10 mouse cellular contexts compared by ENCODE assay signal in the genomic region with DNA sequence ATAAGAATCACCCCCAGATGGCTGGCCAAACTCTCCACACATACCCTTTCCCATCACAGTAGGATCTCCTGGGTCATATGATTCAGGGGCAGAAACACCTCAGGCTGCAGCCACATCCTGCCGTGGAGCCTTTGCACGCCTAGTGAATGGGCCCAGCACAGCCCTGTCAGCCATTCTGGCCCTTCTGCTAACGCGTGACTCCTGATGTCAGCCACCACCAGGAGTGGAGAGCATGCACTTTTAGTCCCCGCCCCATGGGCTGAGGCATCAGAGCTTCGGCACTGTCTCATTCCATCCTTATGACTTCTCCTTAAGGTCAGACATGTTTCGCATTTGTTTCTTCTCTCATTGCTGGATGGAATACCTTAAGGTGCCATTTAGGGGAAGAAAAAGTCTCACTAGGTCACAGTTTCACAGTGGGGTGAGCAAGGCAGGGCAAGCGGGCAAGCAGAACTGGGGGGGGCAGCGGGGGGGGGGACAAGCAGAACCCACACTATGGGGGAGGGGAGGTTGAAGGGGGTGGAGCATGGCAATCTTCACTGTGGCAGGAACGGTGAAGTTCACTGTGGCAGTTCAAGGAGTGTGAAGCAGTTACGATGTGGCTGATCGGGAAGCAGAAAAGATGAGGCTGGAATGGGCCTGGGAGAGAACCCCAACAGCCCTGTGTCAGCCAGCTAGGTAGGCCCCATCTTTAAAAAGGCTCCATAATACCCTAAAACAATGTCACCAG. TPM values are rescaled to one million over a fixed set of nuclear protein-coding genes. Genes with fewer than 3 reads are reported as not detected.
DNase-seq lines count a peak whose midpoint lies in the region; ATAC-seq lines count a peak whose summit lies in the region.
"Had no signal": no experiment of that assay in that cellular context is flagged by ENCODE, and none has a peak within 500 bp of the region (broad histone marks: within the 10 kb centered on the region; RNA-seq: fewer than 3 reads in every experiment).

No protein-coding gene starts in this region.

- no peak overlapping the region for H3K4me3 ChIP-seq in heart, embryonic 13.5 days
- no peak overlapping the region for H3K4me3 ChIP-seq in kidney, embryonic 14.5 days (ENCODE audit: low read length)
- H3K4me3 ChIP-seq: liver, embryonic 15.5 days; midbrain, embryonic 15.5 days had no signal

- peak overlapping the region; percentile 90 for H3K27ac ChIP-seq in heart, embryonic 13.5 days (replicated peaks)
- no peak overlapping the region for H3K27ac ChIP-seq in kidney, embryonic 14.5 days (ENCODE audit: low read depth, low read length)
- H3K27ac ChIP-seq: liver, embryonic 15.5 days; midbrain, embryonic 15.5 days had no signal

- no peak for ATAC-seq in heart, embryonic 13.5 days (ENCODE audit: extremely low read depth, insufficient number of reproducible peaks, low FRiP score, low TSS enrichment)
- ATAC-seq in kidney, embryonic 14.5 days (ENCODE audit: low FRiP score, low TSS enrichment): no peak; the same call in 1 of the 2 replicates
- ATAC-seq: midbrain, embryonic 15.5 days had no signal

- H3K27me3 ChIP-seq in heart, embryonic 13.5 days (replicated peaks): no peaks in the 10 kb centered on the region
- H3K27me3 ChIP-seq in kidney, embryonic 14.5 days (ENCODE audit: control insufficient read depth, insufficient read depth, low read length): no peaks in the 10 kb centered on the region
- H3K27me3 ChIP-seq: liver, embryonic 15.5 days; midbrain, embryonic 15.5 days had no signal

- intact Hi-C loops in gastrocnemius, postnatal 14 days (cut with DNase I; ENCODE audit: low total_unique reads): no loop called here
- intact Hi-C loops in gastrocnemius, postnatal 36 days (cut with DNase I): no loop called here

- DNase-seq in gastrocnemius, postnatal 14 days: peak; percentile 21
- DNase-seq in gastrocnemius, postnatal 36 days: no peak
- DNase-seq in retina, embryonic 14.5 days (ENCODE audit: low spot score): peak; percentile 5
- no peak for DNase-seq in retina, postnatal 1 day
- no peak for DNase-seq in thymus, postnatal 0 days (ENCODE audit: low spot score)
- DNase-seq in kidney, postnatal 25 days: no peak

- H3K9ac ChIP-seq in heart, embryonic 13.5 days: peak overlapping the region; percentile 17; the same call in 1 of the 2 replicates
- H3K9ac ChIP-seq in kidney, embryonic 14.5 days (ENCODE audit: low read depth, low read length): no peak overlapping the region
- H3K9ac ChIP-seq: liver, embryonic 15.5 days; midbrain, embryonic 15.5 days had no signal

- 33% methylated on average over 12 of the region's 12 CpGs for WGBS in heart, embryonic 13.5 days
- 50% methylated on average over 12 of the region's 12 CpGs for WGBS in kidney, embryonic 14.5 days

- no peaks in the 10 kb centered on the region for H3K36me3 ChIP-seq in heart, embryonic 13.5 days
- no peaks in the 10 kb centered on the region for H3K36me3 ChIP-seq in kidney, embryonic 14.5 days (ENCODE audit: control insufficient read depth, insufficient read depth, low read length)
- H3K36me3 ChIP-seq: liver, embryonic 15.5 days; midbrain, embryonic 15.5 days had no signal

- H3K4me2 ChIP-seq in heart, embryonic 13.5 days: 0 out of 2 replicates have a peak overlapping the region, but pooled peaks have one; percentile 7
- H3K4me2 ChIP-seq in kidney, embryonic 14.5 days (replicated peaks; ENCODE audit: low read depth, low read length): no peak overlapping the region
- H3K4me2 ChIP-seq: liver, embryonic 15.5 days; midbrain, embryonic 15.5 days had no signal

- H3K4me1 ChIP-seq in heart, embryonic 13.5 days: peaks cover 42% of the 10 kb centered on the region
- peaks cover 7% of the 10 kb centered on the region; the same call in 1 of the 2 replicates for H3K4me1 ChIP-seq in kidney, embryonic 14.5 days (ENCODE audit: control insufficient read depth, insufficient read depth, low read length)
- H3K4me1 ChIP-seq: midbrain, embryonic 15.5 days had no signal

- no peaks in the 10 kb centered on the region for H3K9me3 ChIP-seq in heart, embryonic 13.5 days
- H3K9me3 ChIP-seq in kidney, embryonic 14.5 days (ENCODE audit: control insufficient read depth, low read length): no peaks in the 10 kb centered on the region
- H3K9me3 ChIP-seq: liver, embryonic 15.5 days; midbrain, embryonic 15.5 days had no signal

RNA-seq across cellular contexts. Expression of a gene that starts 19.8 kb away (rescaled TPM):
- total RNA-seq in gastrocnemius, postnatal 14 days (2021): 10 to 100 TPM; 59.5 to 96.2 TPM
- total RNA-seq in gastrocnemius, postnatal 36 days (2021): 10 to 100 TPM; 50.7 to 56.4 TPM
- polyA plus RNA-seq in heart, embryonic 13.5 days (2015; fragmentation: Nextera tagmentation; extraction: Ambion mirVana): 31.4 and 33.0 TPM in 2 replicates
- 16.6 and 18.4 TPM in 2 replicates for polyA plus RNA-seq in thymus, postnatal 0 days (2015; fragmentation: Nextera tagmentation; extraction: Ambion mirVana)
- 38.3 and 43.6 TPM in 2 replicates for polyA plus RNA-seq in kidney, embryonic 14.5 days (2014; fragmentation: Nextera tagmentation; extraction: Ambion mirVana)

Comparison
In these comparisons a context has a peak if more than half of its experiments do, and no peak if none do; other contexts are left out.
1. DNase-seq: peak in gastrocnemius, postnatal 14 days (single experiment) and retina, embryonic 14.5 days (single experiment); none in gastrocnemius, postnatal 36 days (0 of 2), retina, postnatal 1 day (single experiment), thymus, postnatal 0 days (single experiment) and kidney, postnatal 25 days (0 of 2).